Mouse (Mus musculus) heart, embryonic 11.5 days (tissue): Measurements from ENCODE around the gene Eno1. TPM values are rescaled to one million over a fixed set of nuclear protein-coding genes. Genes with fewer than 3 reads are reported as not detected.

ENCODE experiments used
- ATAC-seq: fragments of 200-750 bp; cut with Nextera tagmentation; replicated peaks from 2 replicates; pipeline ENCODE4 v1.8.0; 2017; ENCODE audit warnings: moderate library complexity; ENCODE audit not compliant: insufficient number of reproducible peaks, low FRiP score, low TSS enrichment
- H3K27ac ChIP-seq: fragments of 300-500 bp; sonication (generic); 2 replicates; pipeline ENCODE4 v1.5.1; 2014; ENCODE audit warnings: mild to moderate bottlenecking, low read depth, low read length
- H3K27me3 ChIP-seq: fragments of 300-500 bp; sonication (generic); 2 replicates; pipeline ENCODE4 v1.6.1; 2014; ENCODE audit warnings: mild to moderate bottlenecking, low read length, mixed read lengths; ENCODE audit not compliant: control insufficient read depth, insufficient read depth
- H3K36me3 ChIP-seq: fragments of 300-500 bp; sonication (generic); 2 replicates; pipeline ENCODE4 v1.6.1; 2014; ENCODE audit warnings: mild to moderate bottlenecking, low read length, moderate library complexity, mixed read lengths; ENCODE audit not compliant: control insufficient read depth, insufficient read depth
- H3K4me1 ChIP-seq: fragments of 300-500 bp; sonication (generic); 2 replicates; pipeline ENCODE4 v1.6.1; 2014; ENCODE audit warnings: low read length; ENCODE audit not compliant: control insufficient read depth, insufficient read depth
- H3K4me2 ChIP-seq: fragments of 300-500 bp; sonication (generic); 2 replicates; pipeline ENCODE4 v1.6.1; 2014; ENCODE audit warnings: mild to moderate bottlenecking, moderate library complexity
- H3K4me3 ChIP-seq: fragments of 300-500 bp; sonication (generic); 2 replicates; pipeline ENCODE4 v1.5.1; 2014; ENCODE audit warnings: low read depth, low read length
- H3K9ac ChIP-seq: fragments of 300-500 bp; sonication (generic); 2 replicates; pipeline ENCODE4 v1.6.1; 2014; ENCODE audit warnings: mild to moderate bottlenecking, low read depth, low read length, moderate library complexity
- H3K9me3 ChIP-seq: fragments of 300-500 bp; sonication (generic); replicated peaks from 2 replicates; pipeline ENCODE4 v1.6.1; 2016; ENCODE audit warnings: low read length; ENCODE audit not compliant: control insufficient read depth
- WGBS: fragments of 180-500 bp; shearing (Covaris S2); extraction: QIAGEN DNeasy Blood & Tissue Kit; methylation state at CpG from one replicate; pipeline ENCODE4 v1.1.7; 2014; ENCODE audit not compliant: insufficient replicate concordance; 5-methylcytosine and 5-hydroxymethylcytosine counted together
- polyA plus RNA-seq: library from polyadenylated mRNA; unstranded; fragments of >200 nt; fragmentation: Nextera tagmentation; extraction: Ambion mirVana; gene quantifications from 2 replicates; pipeline ENCODE4 v1.2.1, GENCODE M21; 2014

Eno1 gene
- polyA plus RNA-seq, 1 experiment from 2014 or later = 2,057 TPM

DNA sequence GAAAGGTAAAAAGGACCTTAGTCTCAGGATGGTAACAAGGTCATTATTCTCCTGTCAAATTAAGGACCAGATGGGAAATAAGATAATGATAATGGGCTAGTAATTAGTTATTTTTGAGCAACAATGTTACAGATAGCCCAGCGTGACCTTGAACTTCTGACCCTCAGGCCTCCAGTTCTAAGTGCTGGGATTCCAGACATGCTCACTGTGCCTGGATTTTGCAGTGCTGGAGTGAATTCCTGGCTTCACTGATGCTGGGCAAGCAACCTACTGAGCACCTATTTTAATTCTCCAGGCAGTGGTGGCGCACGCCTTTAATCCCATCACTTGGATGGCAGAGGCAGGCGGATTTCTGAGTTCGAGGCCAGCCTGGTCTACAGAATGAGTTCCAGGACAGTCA is 26.8 kb upstream of the Eno1 start:
- Histone ChIP-seq H3K27me3 (no peaks in the 10 kb centered on the region), H3K27ac (no peak overlapping the region), H3K36me3 (no peaks in the 10 kb centered on the region), H3K4me2 (no peak overlapping the region), H3K9ac (no peak overlapping the region), H3K4me3 (no peak overlapping the region), H3K9me3 (no peaks in the 10 kb centered on the region), H3K4me1 (peaks cover 3% of the 10 kb centered on the region; the same call in 1 of the 2 replicates)
- 81% methylated on average over 5 of the region's 5 CpGs for WGBS
- no peak for ATAC-seq

DNA sequence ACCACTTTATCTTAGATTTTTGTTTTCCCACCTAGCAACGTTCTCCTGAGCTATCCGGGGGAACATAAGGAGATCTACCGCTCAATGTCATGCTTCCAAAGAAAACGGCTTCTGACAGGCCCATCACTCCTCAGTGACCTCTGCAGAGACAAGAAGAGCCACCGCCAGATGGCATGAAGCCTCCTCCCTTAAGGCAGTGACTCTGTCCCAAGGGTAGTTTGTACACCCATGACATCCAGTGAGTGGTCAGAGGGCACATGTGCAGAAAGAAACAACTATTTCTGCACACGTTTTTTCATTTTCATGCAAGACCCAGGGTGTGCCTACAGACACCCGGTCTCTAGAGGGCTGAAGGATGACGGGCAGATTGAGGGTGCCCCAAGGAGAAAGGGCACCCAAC is 26.2 kb upstream of the Eno1 start:
- Histone ChIP-seq H3K9ac (no peak overlapping the region), H3K36me3 (no peaks in the 10 kb centered on the region), H3K9me3 (no peaks in the 10 kb centered on the region), H3K4me2 (no peak overlapping the region), H3K4me1 (peaks cover 3% of the 10 kb centered on the region; the same call in 1 of the 2 replicates), H3K4me3 (no peak overlapping the region), H3K27me3 (no peaks in the 10 kb centered on the region), H3K27ac (no peak overlapping the region)
- ATAC-seq = no peak
- 78% methylated on average over 8 of the region's 8 CpGs for WGBS

DNA sequence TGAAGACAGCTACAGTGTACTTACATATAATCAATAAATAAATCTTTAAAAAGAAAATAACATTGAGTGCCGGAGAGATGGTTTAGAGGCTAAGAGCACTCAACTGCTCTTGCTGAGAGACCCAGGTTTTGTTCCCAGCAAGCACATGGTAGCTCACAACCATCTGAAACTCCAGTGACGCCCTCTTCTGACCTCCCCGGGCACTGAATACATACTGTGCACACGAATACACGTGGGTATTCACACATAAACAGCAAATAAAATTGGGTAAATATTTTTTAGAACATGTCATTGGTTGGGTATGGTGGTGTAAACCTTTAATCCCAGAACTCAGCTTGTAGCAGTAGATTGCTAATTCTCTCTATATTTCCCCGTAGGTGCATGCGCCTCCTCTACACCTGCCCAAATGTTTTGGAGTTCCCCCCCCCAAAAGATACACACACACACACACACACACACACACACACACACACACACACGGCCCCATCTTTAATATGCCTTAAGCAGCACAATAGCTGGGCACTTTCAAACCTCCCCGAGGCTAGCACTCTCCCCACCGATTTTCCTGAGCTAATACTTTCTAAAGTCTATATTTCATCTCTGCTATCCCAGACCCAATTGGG is 24.5 kb upstream of the Eno1 start:
- Histone ChIP-seq H3K27me3 (no peaks in the 10 kb centered on the region), H3K27ac (no peak overlapping the region), H3K36me3 (no peaks in the 10 kb centered on the region), H3K9me3 (no peaks in the 10 kb centered on the region), H3K4me3 (peak overlapping the region; percentile 40), H3K9ac (peak overlapping the region; percentile 29; the same call in 1 of the 2 replicates), H3K4me1 (peaks cover 3% of the 10 kb centered on the region; the same call in 1 of the 2 replicates), H3K4me2 (peak overlapping the region; percentile 66)
- WGBS = 49% methylated on average over 10 of the region's 10 CpGs
- ATAC-seq = no peak; the same call in 1 of the 2 replicates

DNA sequence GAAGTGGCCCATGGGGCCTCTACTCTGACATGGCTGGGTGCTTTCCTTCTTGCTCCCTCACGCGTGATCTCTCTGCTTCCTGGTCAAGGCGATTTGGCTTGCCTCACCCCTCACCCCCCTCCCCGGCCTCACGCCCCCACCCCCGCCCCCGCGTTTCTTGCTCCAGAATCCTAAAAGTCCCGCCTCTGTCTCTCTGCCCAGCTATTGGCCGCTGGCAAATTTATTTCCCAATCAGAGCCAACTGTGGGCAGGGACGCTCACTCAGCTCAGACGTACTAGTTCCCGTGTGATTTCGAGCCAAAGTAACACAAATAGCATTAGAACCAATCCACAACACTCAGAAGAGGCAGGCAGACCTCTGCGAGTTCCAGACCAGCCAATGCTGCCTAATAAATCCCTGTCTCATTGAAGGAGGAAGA is 24.0 kb upstream of the Eno1 start:
- Histone ChIP-seq H3K4me1 (peaks cover 3% of the 10 kb centered on the region), H3K36me3 (no peaks in the 10 kb centered on the region), H3K27ac (no peak overlapping the region), H3K4me3 (peak overlapping the region; percentile 40), H3K9me3 (no peaks in the 10 kb centered on the region), H3K27me3 (no peaks in the 10 kb centered on the region), H3K4me2 (peak overlapping the region; percentile 66), H3K9ac (peak overlapping the region; percentile 65)
- ATAC-seq = peak; percentile 74
- WGBS = 1% methylated on average over 15 of the region's 15 CpGs

DNA sequence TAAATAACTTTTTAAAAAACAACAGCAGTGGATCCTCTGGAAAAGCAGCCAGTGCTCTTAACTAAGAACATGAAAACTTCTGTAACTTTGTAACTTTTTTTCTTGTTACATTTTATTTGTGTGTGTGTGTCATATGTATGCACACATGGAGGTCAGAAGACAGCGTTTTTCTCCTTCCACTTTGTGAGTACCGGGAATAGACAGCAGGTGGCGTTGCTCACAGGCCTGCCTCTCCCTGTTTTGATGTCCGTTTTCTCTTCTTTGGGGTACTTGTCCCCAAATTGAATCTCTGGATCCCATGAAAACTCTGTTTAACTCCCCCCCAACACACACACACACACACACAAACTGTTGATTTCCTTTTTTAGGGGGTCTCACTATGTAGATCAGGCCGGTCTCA is 22.6 kb upstream of the Eno1 start:
- Histone ChIP-seq H3K4me2 (no peak overlapping the region), H3K9me3 (no peaks in the 10 kb centered on the region), H3K4me1 (peaks cover 3% of the 10 kb centered on the region), H3K27me3 (no peaks in the 10 kb centered on the region), H3K36me3 (no peaks in the 10 kb centered on the region), H3K27ac (no peak overlapping the region), H3K4me3 (no peak overlapping the region), H3K9ac (no peak overlapping the region)
- WGBS = 27% methylated on average over 5 of the region's 5 CpGs
- ATAC-seq = no peak

DNA sequence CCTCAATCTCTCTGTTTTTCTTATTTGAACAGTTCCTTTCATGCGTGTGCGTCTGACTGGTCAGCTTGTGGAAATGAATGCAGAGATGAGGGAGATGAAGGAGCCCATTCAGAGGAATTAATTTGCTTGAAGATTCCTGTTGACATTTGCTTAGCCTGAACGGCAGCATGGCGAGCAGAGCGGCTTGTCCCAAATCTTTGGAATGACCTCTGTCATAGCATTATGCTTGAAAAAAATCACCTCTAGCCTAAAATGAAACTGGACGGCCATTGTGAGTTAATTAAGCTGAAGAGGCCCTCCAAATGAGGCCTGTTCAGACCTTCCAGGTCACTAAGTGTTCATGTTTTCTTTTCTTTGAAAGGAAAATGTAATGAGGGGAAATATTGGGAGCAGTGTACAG is 20.1 kb upstream of the Eno1 start:
- no peaks in the 10 kb centered on the region for H3K9me3 ChIP-seq

DNA sequence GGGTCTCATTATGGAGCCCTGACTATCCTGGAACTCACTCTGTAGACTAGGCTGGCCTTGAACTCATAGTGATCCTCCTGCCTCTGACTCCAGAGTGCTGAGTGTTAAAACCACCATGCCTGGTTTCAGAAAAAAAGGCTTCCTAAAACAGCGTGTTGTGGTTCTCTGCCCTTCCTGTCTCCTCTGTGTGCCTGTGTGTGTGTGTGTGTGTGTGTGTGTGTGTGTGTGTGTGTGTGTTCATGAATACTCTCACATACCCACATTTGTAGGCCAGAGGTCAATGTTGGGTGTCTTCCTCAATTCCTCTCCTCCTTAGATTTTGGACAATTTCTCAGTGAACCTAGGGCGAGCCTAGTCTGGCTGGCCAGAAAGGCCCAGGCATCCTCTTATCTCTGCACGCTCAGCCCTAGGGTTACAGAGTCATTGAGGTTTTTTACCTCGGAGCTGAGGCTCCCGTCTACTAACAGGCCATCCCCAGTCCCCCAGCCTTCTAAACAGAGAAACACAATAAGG is 19.4 kb upstream of the Eno1 start:
- Histone ChIP-seq H3K36me3 (no peaks in the 10 kb centered on the region), H3K4me3 (no peak overlapping the region), H3K4me2 (no peak overlapping the region), H3K9me3 (no peaks in the 10 kb centered on the region), H3K9ac (no peak overlapping the region), H3K4me1 (peaks cover 3% of the 10 kb centered on the region), H3K27ac (no peak overlapping the region), H3K27me3 (no peaks in the 10 kb centered on the region)
- 55% methylated on average over 5 of the region's 5 CpGs for WGBS
- ATAC-seq = no peak

More for the DNA sequence above, 20.1 kb upstream of the Eno1 start:
- no peaks in the 10 kb centered on the region for H3K36me3 ChIP-seq
- no peaks in the 10 kb centered on the region for H3K27me3 ChIP-seq
- H3K4me3 ChIP-seq = no peak overlapping the region
- no peak for ATAC-seq
- H3K4me1 ChIP-seq = peaks cover 3% of the 10 kb centered on the region
- H3K9ac ChIP-seq = no peak overlapping the region
- H3K4me2 ChIP-seq = no peak overlapping the region
- no peak overlapping the region for H3K27ac ChIP-seq
- 84% methylated on average over 6 of the region's 6 CpGs for WGBS

DNA sequence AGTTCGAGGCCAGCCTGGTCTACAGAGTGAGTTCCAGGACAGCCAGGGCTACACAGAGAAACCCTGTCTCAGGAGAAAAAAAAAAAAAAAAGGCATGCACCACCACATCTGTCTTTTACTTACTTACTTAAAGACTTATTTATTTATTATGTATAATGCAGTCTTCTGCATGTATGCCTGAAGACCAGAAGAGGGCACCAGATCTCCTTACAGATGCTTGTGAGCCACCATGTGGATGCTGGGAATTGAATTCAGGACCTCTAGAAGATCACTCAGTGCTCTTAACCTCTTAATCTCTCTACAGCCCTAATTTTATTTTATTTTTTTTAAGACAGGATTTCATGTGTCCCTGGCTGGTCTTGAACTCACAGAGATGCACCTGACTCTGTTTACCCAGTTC is 18.6 kb upstream of the Eno1 start:
- WGBS = 100% methylated on average over 1 of the region's 1 CpGs

More for the DNA sequence above, 18.6 kb upstream of the Eno1 start:
- Histone ChIP-seq H3K4me3 (no peak overlapping the region), H3K9ac (no peak overlapping the region), H3K36me3 (no peaks in the 10 kb centered on the region), H3K4me1 (peaks cover under 1% of the 10 kb centered on the region), H3K9me3 (no peaks in the 10 kb centered on the region), H3K27me3 (no peaks in the 10 kb centered on the region), H3K27ac (no peak overlapping the region), H3K4me2 (no peak overlapping the region)
- ATAC-seq = no peak
